Mouse (Mus musculus): ENCODE results near the gene Gm11563. TPM values are rescaled to one million over a fixed set of nuclear protein-coding genes. Genes with fewer than 3 reads are reported as not detected.

Gene Gm11563
- not detected for total RNA-seq (2023)

GRCm38 (mm10) chr11:99658467-99659010 lies at the start of gene Gm11563:
Gene Gm11563 (minus strand): TSS chr11:99658960.

DNA sequence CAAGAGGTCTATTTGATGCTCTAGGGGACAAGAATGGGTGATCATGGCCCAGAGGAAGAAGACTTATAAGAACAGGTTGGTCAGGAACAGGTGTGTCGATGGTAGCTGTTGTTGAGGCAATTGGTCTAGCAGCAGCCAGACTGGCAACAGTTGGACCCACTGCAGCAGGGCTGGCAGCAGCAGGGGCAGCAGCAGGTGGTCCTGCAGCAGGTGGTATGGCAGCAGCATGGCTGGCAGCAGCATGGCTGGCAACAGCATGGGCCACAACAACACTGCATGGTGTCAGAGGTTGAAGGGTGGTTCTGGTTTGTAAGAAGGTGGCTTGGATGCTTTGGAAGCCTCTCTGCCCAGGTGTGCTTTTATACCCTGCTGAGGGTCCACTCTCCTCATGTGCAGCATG lies 31.7 kb upstream of the Gm11563 start, which contains the start of gene Gm14190:
Gene Gm14190, minus strand, starts transcription at position 278 of the 400 bp plus-strand sequence.

DNA sequence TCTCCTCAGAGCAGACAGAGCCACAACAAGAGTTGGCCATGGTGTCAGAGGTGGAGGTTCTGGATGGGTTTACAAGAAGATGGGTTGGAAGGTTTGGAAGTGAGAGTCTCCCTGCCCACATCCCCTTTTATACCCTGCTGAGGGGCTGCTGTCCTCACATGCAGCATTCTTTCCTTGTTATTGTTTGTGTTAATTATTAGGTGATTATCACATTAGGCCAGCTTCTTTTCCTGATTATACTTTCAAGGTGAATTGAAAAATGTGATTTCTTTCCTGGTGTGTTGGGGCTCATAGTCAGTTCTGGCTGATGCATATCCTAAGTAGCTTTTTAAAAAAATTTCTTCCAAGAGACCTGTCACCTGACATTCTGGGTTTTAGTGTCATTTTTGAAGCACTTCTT lies 7.1 kb upstream of the Gm11563 start, which contains the start of gene Krtap4-6:
Gene Krtap4-6, minus strand, starts transcription at position 101 of the 400 bp plus-strand sequence.

GRCm38 (mm10) chr11:99650136-99650535 lies 8.6 kb downstream of the Gm11563 start, which contains the start of gene Gm11555:
Gene Gm11555 (minus strand): TSS chr11:99650236.

GRCm38 (mm10) chr11:99643635-99644139 lies 15.1 kb downstream of the Gm11563 start, which contains the start of gene Krtap4-7:
Gene Krtap4-7 (minus strand): TSS chr11:99644089.

DNA sequence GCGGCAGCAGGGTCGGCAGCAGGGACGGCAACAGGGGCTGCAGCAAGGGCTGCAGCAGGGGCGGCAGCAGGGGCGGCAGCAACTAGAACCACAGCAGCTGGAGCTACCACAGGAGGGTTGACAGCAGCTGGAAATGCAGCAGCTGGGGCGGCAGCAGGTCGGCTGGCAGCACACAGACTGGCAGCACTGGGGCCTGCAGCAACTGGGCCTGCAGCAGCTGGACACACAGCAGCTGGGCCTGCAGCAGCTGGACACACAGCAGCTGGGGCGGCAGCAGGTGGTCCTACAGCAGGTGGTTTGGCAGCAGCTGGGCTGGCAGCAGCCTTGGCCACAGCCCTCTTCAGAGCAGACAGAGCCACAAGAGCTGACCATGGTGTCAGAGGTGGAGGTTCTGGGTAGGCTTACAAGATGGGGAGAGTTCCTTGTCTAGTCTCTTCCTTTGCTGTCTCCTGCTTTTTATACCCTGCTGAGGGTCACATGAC lies 24.1 kb downstream of the Gm11563 start, which contains the start of gene Krtap4-2:
Gene Krtap4-2, minus strand, starts transcription at position 432 of the 482 bp plus-strand sequence.

DNA sequence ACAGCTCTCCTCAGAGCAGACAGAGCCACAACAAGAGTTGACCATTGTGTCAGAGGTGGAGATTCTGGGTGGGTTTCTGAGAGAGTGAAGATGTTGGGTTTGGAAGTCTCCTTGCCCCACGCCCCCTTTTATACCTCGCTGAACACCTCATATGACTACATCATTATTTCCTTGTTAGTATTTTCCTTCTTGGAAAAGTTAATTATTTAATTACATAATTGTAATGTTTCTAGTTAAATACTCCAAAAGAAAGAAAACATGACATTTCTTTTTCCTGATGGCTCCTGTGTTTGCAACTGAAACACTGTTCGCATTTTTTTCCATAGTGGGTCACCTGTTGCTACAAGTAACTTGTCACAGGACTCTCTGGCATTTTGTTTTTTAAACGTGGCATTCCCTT lies 30.6 kb downstream of the Gm11563 start, which contains the start of gene Krtap4-1:
Gene Krtap4-1, minus strand, starts transcription at position 101 of the 400 bp plus-strand sequence.

DNA sequence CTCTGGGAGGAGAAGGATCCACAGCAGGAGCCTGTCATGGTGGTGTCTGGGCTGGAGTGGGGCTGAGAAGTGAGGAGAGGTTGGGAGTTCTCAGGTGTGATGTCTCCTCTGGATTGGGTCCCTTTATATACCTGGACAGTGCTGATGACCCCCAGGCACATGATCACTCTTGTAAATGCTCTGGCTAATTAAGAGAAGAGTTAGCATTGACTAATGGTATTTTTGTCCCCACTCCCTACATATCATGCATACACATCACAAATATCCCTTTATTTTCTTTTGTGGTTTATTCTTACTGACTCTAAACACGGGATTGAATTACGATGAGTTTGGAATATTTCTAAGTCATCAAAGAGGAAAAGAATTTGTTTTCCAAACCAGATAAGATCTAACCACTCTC lies 38.4 kb downstream of the Gm11563 start, which contains the start of gene Gm11562:
Gene Gm11562, minus strand, starts transcription at position 101 of the 400 bp plus-strand sequence.

DNA sequence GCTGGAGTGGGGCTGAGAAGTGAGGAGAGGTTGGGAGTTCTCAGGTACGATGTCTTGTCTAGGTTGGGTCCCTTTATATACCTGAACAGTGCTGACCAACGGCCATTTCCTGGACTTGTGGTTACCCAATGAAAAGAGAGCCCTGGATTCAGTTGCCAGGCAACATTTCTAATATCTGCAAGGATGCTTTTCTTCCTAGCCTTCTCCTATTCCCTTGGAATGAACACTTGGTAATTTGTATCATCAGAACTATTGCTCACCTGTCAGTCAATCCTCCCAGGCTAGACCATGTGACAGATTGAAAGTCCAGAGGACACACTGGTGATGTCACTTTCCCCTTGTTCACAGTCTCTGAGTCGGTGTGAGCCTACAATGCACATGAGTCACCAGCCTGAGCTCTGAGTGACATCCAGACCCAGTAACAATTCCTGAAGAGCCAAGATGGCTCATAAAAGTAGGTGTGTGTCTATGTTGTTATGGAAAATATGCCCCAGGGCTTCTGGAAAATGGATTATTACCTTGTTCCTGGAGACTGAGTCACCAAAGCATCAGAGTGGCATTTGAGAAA lies 43.9 kb downstream of the Gm11563 start, which contains the start of gene Krtap2-4:
Gene Krtap2-4, minus strand, starts transcription at position 51 of the 568 bp plus-strand sequence.

GRCm38 (mm10) chr11:99610089-99610488 lies 48.7 kb downstream of the Gm11563 start, which contains the start of gene Gm11937:
Gene Gm11937 (minus strand): TSS chr11:99610189.

Other genes with a start within 250 kb of the Gm11563 start
- not detected for gene Krt12, start 236.7 kb downstream of the Gm11563 start, total RNA-seq (2023)
- gene Krt20, start 220.8 kb downstream of the Gm11563 start, total RNA-seq (2023) = not detected
- not detected for gene Krt23, start 165.8 kb downstream of the Gm11563 start, total RNA-seq (2023)
- not detected for gene Krt39, start 137.6 kb downstream of the Gm11563 start, total RNA-seq (2023)
- not detected for gene Krt40, start 115.8 kb downstream of the Gm11563 start, total RNA-seq (2023)
- gene Krtap3-3, start 108.1 kb downstream of the Gm11563 start, total RNA-seq (2023) = not detected
- not detected for gene Krtap3-2, start 102.1 kb downstream of the Gm11563 start, total RNA-seq (2023)
- not detected for gene Gm11939, start 99.5 kb downstream of the Gm11563 start, total RNA-seq (2023)
- not detected for gene Krtap3-1, start 92.3 kb downstream of the Gm11563 start, total RNA-seq (2023)
- not detected for gene Krtap1-5, start 77.9 kb downstream of the Gm11563 start, total RNA-seq (2023)
- not detected for gene Krtap1-4, start 75.3 kb downstream of the Gm11563 start, total RNA-seq (2023)
- gene Krtap1-3, start 67.6 kb downstream of the Gm11563 start, total RNA-seq (2023) = not detected
- not detected for gene Krtap9-3, start 60.9 kb downstream of the Gm11563 start, total RNA-seq (2023)
- not detected for gene Gm11938, start 55.7 kb downstream of the Gm11563 start, total RNA-seq (2023)
- not detected for gene Gm11937, start 48.8 kb downstream of the Gm11563 start, total RNA-seq (2023)
- gene Krtap2-4, start 44.1 kb downstream of the Gm11563 start, total RNA-seq (2023) = not detected
- not detected for gene Gm11562, start 38.5 kb downstream of the Gm11563 start, total RNA-seq (2023)
- gene Krtap4-1, start 30.7 kb downstream of the Gm11563 start, total RNA-seq (2023) = not detected
- gene Krtap4-2, start 23.9 kb downstream of the Gm11563 start, total RNA-seq (2023) = not detected
- not detected for gene Krtap4-7, start 14.9 kb downstream of the Gm11563 start, total RNA-seq (2023)
- not detected for gene Gm11555, start 8.7 kb downstream of the Gm11563 start, total RNA-seq (2023)
- gene Krtap4-6, start 7.0 kb upstream of the Gm11563 start, total RNA-seq (2023) = not detected
- not detected for gene Gm14190, start 31.8 kb upstream of the Gm11563 start, total RNA-seq (2023)
- gene Gm14180, start 75.3 kb upstream of the Gm11563 start, total RNA-seq (2023) = not detected
- gene Gm11595, start 114.0 kb upstream of the Gm11563 start, total RNA-seq (2023) = not detected
- gene Krtap4-8, start 121.7 kb upstream of the Gm11563 start, total RNA-seq (2023) = not detected
- not detected for gene Krtap4-9, start 126.2 kb upstream of the Gm11563 start, total RNA-seq (2023)
- not detected for gene Gm11596, start 134.5 kb upstream of the Gm11563 start, total RNA-seq (2023)
- not detected for gene Gm11569, start 140.0 kb upstream of the Gm11563 start, total RNA-seq (2023)
- not detected for gene Gm11554, start 145.5 kb upstream of the Gm11563 start, total RNA-seq (2023)
- not detected for gene Krtap4-13, start 150.9 kb upstream of the Gm11563 start, total RNA-seq (2023)
- gene Gm11564, start 156.7 kb upstream of the Gm11563 start, total RNA-seq (2023) = not detected
- not detected for gene 2300003K06Rik, start 179.1 kb upstream of the Gm11563 start, total RNA-seq (2023)
- not detected for gene Krtap4-16, start 192.6 kb upstream of the Gm11563 start, total RNA-seq (2023)
- gene Gm11568, start 199.0 kb upstream of the Gm11563 start, total RNA-seq (2023) = not detected
- not detected for gene Gm11559, start 205.5 kb upstream of the Gm11563 start, total RNA-seq (2023)
- gene Krtap9-1, start 214.4 kb upstream of the Gm11563 start, total RNA-seq (2023) = not detected
- gene Gm11567, start 220.2 kb upstream of the Gm11563 start, total RNA-seq (2023) = not detected
- gene Krtap31-1, start 249.0 kb upstream of the Gm11563 start, total RNA-seq (2023) = not detected

Data from CD4-positive naive resting alpha-beta T cell, adult 57 days (primary cell).